Mouse (Mus musculus): ENCODE results near the gene Rapgef6. TPM values are rescaled to one million over a fixed set of nuclear protein-coding genes. Genes with fewer than 3 reads are reported as not detected.

Gene Rapgef6
- polyA plus RNA-seq, 1 experiment from 2014 or later, result 26.9 TPM

- Histone ChIP-seq H3K27ac (replicated peaks in 1 of 2; ENCODE audit: control insufficient read depth in 1 of 2, insufficient read depth in 1 of 2, low read depth in 2 of 2, low read length in 2 of 2) (no peak overlapping the region), H3K9me3 (ENCODE audit: control insufficient read depth, low read length) (no peaks in the 10 kb centered on the region), H3K4me2 (ENCODE audit: low read length) (no peak overlapping the region), H3K9ac (ENCODE audit: low read length) (no peak overlapping the region), H3K27me3 (ENCODE audit: control insufficient read depth, insufficient read depth, low read length) (no peaks in the 10 kb centered on the region), H3K36me3 (ENCODE audit: control insufficient read depth, insufficient read depth, low read length) (no peaks in the 10 kb centered on the region), H3K4me1 (ENCODE audit: control insufficient read depth in 2 of 2, insufficient read depth in 2 of 2, low read length in 2 of 2) (peaks cover 7 to 15% of the 10 kb centered on the region in 2 experiments; a peak in 3 of 4 replicates), H3K4me3 (ENCODE audit: control insufficient read depth in 1 of 2, insufficient read depth in 1 of 2, low read depth in 1 of 2, low read length in 2 of 2) (no peak overlapping the region)
- 52% methylated on average over 6 of the region's 6 CpGs for WGBS
- ATAC-seq (ENCODE audit: insufficient number of reproducible peaks, insufficient read depth, low FRiP score, low read depth), result no peak
Measured at GRCm38 (mm10) chr11:54534871-54535270, 12.2 kb downstream of the Rapgef6 start.

DNA sequence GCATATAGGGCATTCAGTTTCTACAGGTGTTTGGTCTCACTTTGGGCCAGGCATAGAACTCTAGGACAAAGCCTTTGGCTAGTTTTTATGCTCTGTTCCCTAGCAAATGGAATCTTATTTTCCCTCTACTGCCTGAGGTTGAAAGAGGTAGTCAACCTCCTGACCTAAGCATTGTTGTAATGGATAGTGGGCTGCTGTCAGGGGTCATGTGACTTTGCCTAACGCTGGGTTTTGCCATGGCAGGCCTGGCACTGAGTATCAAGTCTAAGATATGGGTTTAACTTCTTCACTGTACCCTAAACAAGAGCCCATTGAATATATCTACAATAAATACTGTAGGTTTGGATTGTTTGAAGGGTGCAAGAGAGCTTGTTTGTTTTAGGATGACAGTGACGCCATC, 16.4 kb downstream of the Rapgef6 start:
- H3K27ac ChIP-seq (replicated peaks in 1 of 2; ENCODE audit: control insufficient read depth in 1 of 2, insufficient read depth in 1 of 2, low read depth in 2 of 2, low read length in 2 of 2), result no peak overlapping the region
- H3K27me3 ChIP-seq (ENCODE audit: control insufficient read depth, insufficient read depth, low read length), result no peaks in the 10 kb centered on the region
- no peak overlapping the region for H3K4me2 ChIP-seq (ENCODE audit: low read length)
- H3K9ac ChIP-seq (ENCODE audit: low read length), result no peak overlapping the region
- no peak overlapping the region for H3K4me3 ChIP-seq (ENCODE audit: control insufficient read depth in 1 of 2, insufficient read depth in 1 of 2, low read depth in 1 of 2, low read length in 2 of 2)
- 75% methylated on average over 2 of the region's 2 CpGs for WGBS
- ATAC-seq (ENCODE audit: insufficient number of reproducible peaks, insufficient read depth, low FRiP score, low read depth), result no peak
- H3K9me3 ChIP-seq (ENCODE audit: control insufficient read depth, low read length), result no peaks in the 10 kb centered on the region
- no peaks in the 10 kb centered on the region for H3K36me3 ChIP-seq (ENCODE audit: control insufficient read depth, insufficient read depth, low read length)
- H3K4me1 ChIP-seq (ENCODE audit: control insufficient read depth in 2 of 2, insufficient read depth in 2 of 2, low read length in 2 of 2), result no peaks in the 10 kb centered on the region; a peak in 1 of 4 replicates

- H3K4me1 ChIP-seq (ENCODE audit: control insufficient read depth in 2 of 2, insufficient read depth in 2 of 2, low read length in 2 of 2), result no peaks in the 10 kb centered on the region; a peak in 1 of 4 replicates
- WGBS, result 86% methylated on average over 2 of the region's 2 CpGs
Measured at GRCm38 (mm10) chr11:54539486-54539885, 16.8 kb downstream of the Rapgef6 start.

GRCm38 (mm10) chr11:54540328-54540727, 17.7 kb downstream of the Rapgef6 start:
- H3K27me3 ChIP-seq (ENCODE audit: control insufficient read depth, insufficient read depth, low read length), result no peaks in the 10 kb centered on the region
- H3K9me3 ChIP-seq (ENCODE audit: control insufficient read depth, low read length), result no peaks in the 10 kb centered on the region
- H3K4me1 ChIP-seq (ENCODE audit: control insufficient read depth in 2 of 2, insufficient read depth in 2 of 2, low read length in 2 of 2), result no peaks in the 10 kb centered on the region; a peak in 1 of 4 replicates
- no peaks in the 10 kb centered on the region for H3K36me3 ChIP-seq (ENCODE audit: control insufficient read depth, insufficient read depth, low read length)
- H3K4me2 ChIP-seq (ENCODE audit: low read length), result no peak overlapping the region
- no peak overlapping the region for H3K4me3 ChIP-seq (ENCODE audit: control insufficient read depth in 1 of 2, insufficient read depth in 1 of 2, low read depth in 1 of 2, low read length in 2 of 2)
- no peak overlapping the region for H3K9ac ChIP-seq (ENCODE audit: low read length)
- ATAC-seq (ENCODE audit: insufficient number of reproducible peaks, insufficient read depth, low FRiP score, low read depth), result no peak
- H3K27ac ChIP-seq (replicated peaks in 1 of 2; ENCODE audit: control insufficient read depth in 1 of 2, insufficient read depth in 1 of 2, low read depth in 2 of 2, low read length in 2 of 2), result no peak overlapping the region

More at GRCm38 (mm10) chr11:54539486-54539885, 16.8 kb downstream of the Rapgef6 start:
- ATAC-seq (ENCODE audit: insufficient number of reproducible peaks, insufficient read depth, low FRiP score, low read depth), result no peak
- H3K4me3 ChIP-seq (ENCODE audit: control insufficient read depth in 1 of 2, insufficient read depth in 1 of 2, low read depth in 1 of 2, low read length in 2 of 2), result no peak overlapping the region
- no peak overlapping the region for H3K27ac ChIP-seq (replicated peaks in 1 of 2; ENCODE audit: control insufficient read depth in 1 of 2, insufficient read depth in 1 of 2, low read depth in 2 of 2, low read length in 2 of 2)
- H3K9ac ChIP-seq (ENCODE audit: low read length), result no peak overlapping the region
- H3K27me3 ChIP-seq (ENCODE audit: control insufficient read depth, insufficient read depth, low read length), result no peaks in the 10 kb centered on the region
- no peak overlapping the region for H3K4me2 ChIP-seq (ENCODE audit: low read length)
- no peaks in the 10 kb centered on the region for H3K36me3 ChIP-seq (ENCODE audit: control insufficient read depth, insufficient read depth, low read length)
- no peaks in the 10 kb centered on the region for H3K9me3 ChIP-seq (ENCODE audit: control insufficient read depth, low read length)

DNA sequence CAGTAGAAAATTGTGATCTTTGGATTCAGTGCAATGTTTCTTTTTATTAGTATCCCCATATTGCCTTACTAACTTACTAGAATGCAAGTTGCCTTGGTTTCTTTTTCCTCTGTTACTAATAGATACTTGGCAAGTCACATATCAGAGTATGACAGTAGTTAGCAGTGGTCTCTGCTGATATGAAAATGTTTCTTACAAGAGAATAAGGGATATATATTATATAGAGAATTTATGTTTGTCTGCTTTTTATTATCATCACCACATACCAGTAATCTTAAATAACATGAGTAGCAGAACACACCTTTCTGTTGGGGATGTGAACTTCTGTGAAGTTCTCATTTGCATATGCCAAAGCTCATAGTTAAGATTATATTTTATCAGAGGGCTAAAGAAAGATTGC, 19.8 kb downstream of the Rapgef6 start:
- 0 out of 2 replicates have a peak, but pooled peaks cover under 1% of the 10 kb centered on the region for H3K36me3 ChIP-seq (ENCODE audit: control insufficient read depth, insufficient read depth, low read length)
- no peaks in the 10 kb centered on the region for H3K27me3 ChIP-seq (ENCODE audit: control insufficient read depth, insufficient read depth, low read length)
- H3K4me1 ChIP-seq (ENCODE audit: control insufficient read depth in 2 of 2, insufficient read depth in 2 of 2, low read length in 2 of 2), result no peaks in the 10 kb centered on the region; a peak in 1 of 4 replicates
- no peak overlapping the region for H3K9ac ChIP-seq (ENCODE audit: low read length)
- no peak for ATAC-seq (ENCODE audit: insufficient number of reproducible peaks, insufficient read depth, low FRiP score, low read depth)
- H3K27ac ChIP-seq (replicated peaks in 1 of 2; ENCODE audit: control insufficient read depth in 1 of 2, insufficient read depth in 1 of 2, low read depth in 2 of 2, low read length in 2 of 2), result no peak overlapping the region
- no peaks in the 10 kb centered on the region for H3K9me3 ChIP-seq (ENCODE audit: control insufficient read depth, low read length)
- H3K4me2 ChIP-seq (ENCODE audit: low read length), result no peak overlapping the region
- H3K4me3 ChIP-seq (ENCODE audit: control insufficient read depth in 1 of 2, insufficient read depth in 1 of 2, low read depth in 1 of 2, low read length in 2 of 2), result no peak overlapping the region

GRCm38 (mm10) chr11:54554970-54555369, 32.3 kb downstream of the Rapgef6 start:
- H3K4me2 ChIP-seq (ENCODE audit: low read length), result no peak overlapping the region
- H3K36me3 ChIP-seq (ENCODE audit: control insufficient read depth, insufficient read depth, low read length), result 0 out of 2 replicates have a peak, but pooled peaks cover 5% of the 10 kb centered on the region
- H3K4me1 ChIP-seq (ENCODE audit: control insufficient read depth in 2 of 2, insufficient read depth in 2 of 2, low read length in 2 of 2), result no peaks in the 10 kb centered on the region
- H3K27ac ChIP-seq (replicated peaks in 1 of 2; ENCODE audit: control insufficient read depth in 1 of 2, insufficient read depth in 1 of 2, low read depth in 2 of 2, low read length in 2 of 2), result no peak overlapping the region
- H3K9me3 ChIP-seq (ENCODE audit: control insufficient read depth, low read length), result no peaks in the 10 kb centered on the region
- ATAC-seq (ENCODE audit: insufficient number of reproducible peaks, insufficient read depth, low FRiP score, low read depth), result no peak
- H3K27me3 ChIP-seq (ENCODE audit: control insufficient read depth, insufficient read depth, low read length), result no peaks in the 10 kb centered on the region
- H3K9ac ChIP-seq (ENCODE audit: low read length), result no peak overlapping the region
- 94% methylated on average over 2 of the region's 2 CpGs for WGBS
- H3K4me3 ChIP-seq (ENCODE audit: control insufficient read depth in 1 of 2, insufficient read depth in 1 of 2, low read depth in 1 of 2, low read length in 2 of 2), result no peak overlapping the region

DNA sequence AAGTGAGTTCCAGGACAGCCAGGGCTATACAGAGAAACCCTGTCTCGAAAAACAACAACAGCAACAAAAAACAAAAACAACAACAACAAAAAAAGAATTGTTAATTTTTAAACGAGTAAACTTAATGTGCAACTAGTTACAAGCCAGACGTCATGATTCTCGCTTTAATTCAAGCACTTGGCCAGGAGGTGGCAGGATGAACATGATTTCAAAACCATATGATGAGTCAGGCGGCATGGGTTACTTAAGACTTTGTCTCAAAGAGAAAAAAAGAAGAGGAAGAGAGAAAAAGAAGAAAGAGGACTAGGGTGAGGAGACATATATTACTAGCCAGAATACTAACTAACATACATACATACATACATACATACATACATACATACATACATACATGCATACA, 40.1 kb downstream of the Rapgef6 start:
- Histone ChIP-seq H3K27me3 (ENCODE audit: control insufficient read depth, insufficient read depth, low read length) (no peaks in the 10 kb centered on the region), H3K4me2 (ENCODE audit: low read length) (no peak overlapping the region), H3K27ac (replicated peaks in 1 of 2; ENCODE audit: control insufficient read depth in 1 of 2, insufficient read depth in 1 of 2, low read depth in 2 of 2, low read length in 2 of 2) (no peak overlapping the region), H3K4me3 (ENCODE audit: control insufficient read depth in 1 of 2, insufficient read depth in 1 of 2, low read depth in 1 of 2, low read length in 2 of 2) (no peak overlapping the region), H3K36me3 (ENCODE audit: control insufficient read depth, insufficient read depth, low read length) (0 out of 2 replicates have a peak, but pooled peaks cover 3% of the 10 kb centered on the region), H3K9me3 (ENCODE audit: control insufficient read depth, low read length) (no peaks in the 10 kb centered on the region), H3K4me1 (ENCODE audit: control insufficient read depth in 2 of 2, insufficient read depth in 2 of 2, low read length in 2 of 2) (no peaks in the 10 kb centered on the region), H3K9ac (ENCODE audit: low read length) (no peak overlapping the region)
- ATAC-seq (ENCODE audit: insufficient number of reproducible peaks, insufficient read depth, low FRiP score, low read depth), result no peak
- WGBS, result 82% methylated on average over 5 of the region's 5 CpGs

GRCm38 (mm10) chr11:54567959-54568358, 45.3 kb downstream of the Rapgef6 start:
- Histone ChIP-seq H3K4me1 (ENCODE audit: control insufficient read depth in 2 of 2, insufficient read depth in 2 of 2, low read length in 2 of 2) (no peaks in the 10 kb centered on the region), H3K27me3 (ENCODE audit: control insufficient read depth, insufficient read depth, low read length) (no peaks in the 10 kb centered on the region), H3K27ac (replicated peaks in 1 of 2; ENCODE audit: control insufficient read depth in 1 of 2, insufficient read depth in 1 of 2, low read depth in 2 of 2, low read length in 2 of 2) (no peak overlapping the region), H3K4me2 (ENCODE audit: low read length) (no peak overlapping the region), H3K36me3 (ENCODE audit: control insufficient read depth, insufficient read depth, low read length) (0 out of 2 replicates have a peak, but pooled peaks cover 9% of the 10 kb centered on the region), H3K9me3 (ENCODE audit: control insufficient read depth, low read length) (no peaks in the 10 kb centered on the region), H3K4me3 (ENCODE audit: control insufficient read depth in 1 of 2, insufficient read depth in 1 of 2, low read depth in 1 of 2, low read length in 2 of 2) (no peak overlapping the region), H3K9ac (ENCODE audit: low read length) (no peak overlapping the region)
- no peak for ATAC-seq (ENCODE audit: insufficient number of reproducible peaks, insufficient read depth, low FRiP score, low read depth)
- WGBS, result 57% methylated on average over 1 of the region's 1 CpGs

Data from heart, embryonic 14.5 days (tissue).